Mouse (Mus musculus): Measurements from ENCODE around the gene Ubr4.

DNA sequence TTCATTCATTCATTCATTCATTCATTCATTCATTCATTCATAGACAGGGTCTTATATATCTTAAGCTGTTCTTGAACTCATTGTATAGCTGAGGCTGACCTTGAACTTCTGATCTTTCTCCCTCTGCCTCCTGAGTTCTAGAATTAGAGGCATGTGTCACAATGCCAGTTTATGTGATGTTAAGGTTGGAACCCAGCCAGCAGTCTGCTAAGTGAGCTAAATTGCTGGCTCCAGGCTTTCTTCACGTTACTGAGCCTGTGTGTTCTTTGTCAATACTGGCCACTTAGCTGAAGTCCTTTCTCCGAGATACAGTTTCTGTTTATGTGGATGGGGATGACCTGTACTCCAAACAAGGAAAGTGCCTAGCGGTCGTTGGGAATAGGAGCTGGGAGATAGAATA is 78.5 kb downstream of the Ubr4 start:
- TF ChIP-seq CTCF (IDR thresholded peaks at IDR 0.05; ENCODE audit: control insufficient read depth, insufficient read depth, insufficient read length) (no peak), USF1 (IDR thresholded peaks at IDR 0.05; ENCODE audit: low read depth) (no peak), MYOD1 (IDR thresholded peaks at IDR 0.05; ENCODE audit: control insufficient read depth, insufficient read length, low read depth) (no peak), MYOG (IDR thresholded peaks at IDR 0.05; ENCODE audit: control insufficient read depth, extremely low read depth, insufficient read length) (no peak), MAX (IDR thresholded peaks at IDR 0.05) (no peak)

All from C2C12 (cell line).